Mouse (Mus musculus): ENCODE measurements around the gene Ankrd13a.

DNA sequence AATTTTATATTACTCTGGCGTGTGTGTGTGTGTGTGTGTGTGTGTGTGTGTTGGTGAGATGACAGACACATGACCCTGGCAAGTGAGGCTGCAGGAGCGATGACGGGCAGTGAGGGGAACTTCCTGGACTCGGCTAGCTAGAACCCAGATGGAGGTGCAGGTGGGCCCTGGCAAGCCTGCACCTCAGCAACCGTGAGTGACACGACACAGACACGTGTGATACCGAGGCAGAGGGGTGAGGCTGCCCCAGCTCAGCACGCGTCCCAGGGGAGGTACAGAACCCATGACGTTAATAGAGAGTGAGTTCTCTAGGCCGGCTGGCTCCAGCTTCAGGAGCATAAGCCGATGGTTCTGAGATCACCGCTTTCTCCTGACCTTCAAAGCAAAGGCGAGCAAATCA lies 42.5 kb upstream of the Ankrd13a start:
- TF ChIP-seq CTCF (IDR thresholded peaks at IDR 0.05; ENCODE audit: insufficient read depth, low read length): no peak
- no peak for TF ChIP-seq POLR2A (IDR thresholded peaks at IDR 0.05; ENCODE audit: borderline replicate concordance, extremely low read depth, low read depth, low read length)
